Mouse (Mus musculus): ENCODE results near the gene Btf3l4.

DNA sequence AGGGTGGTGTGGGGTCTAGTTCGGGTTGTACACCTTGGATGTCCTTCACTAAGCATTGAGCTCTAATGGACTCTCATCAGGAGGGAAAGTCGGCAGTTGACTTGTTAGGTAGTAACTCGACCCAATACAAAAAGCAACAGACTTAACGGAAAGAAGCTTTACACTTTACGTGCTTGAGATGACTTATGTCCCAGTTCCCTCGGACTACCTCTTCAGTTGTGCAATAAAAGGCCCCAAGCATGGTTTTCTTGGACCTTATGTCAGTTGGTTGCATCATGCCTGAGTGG, 357 bp upstream of the Btf3l4 start:
- TF ChIP-seq ZC3H11A (IDR thresholded peaks at IDR 0.05; ENCODE audit: borderline replicate concordance, low read depth, low read length) (no peak), HCFC1 (IDR thresholded peaks at IDR 0.05; ENCODE audit: borderline replicate concordance, insufficient read depth, low read length) (no peak; the same call in 1 of the 2 replicates), MAFK (IDR thresholded peaks at IDR 0.05; ENCODE audit: insufficient read depth, low read depth, low read length) (no peak), ZNF384 (IDR thresholded peaks at IDR 0.05; ENCODE audit: low read depth, low read length) (no peak), CHD2 (IDR thresholded peaks at IDR 0.05; ENCODE audit: low read depth, low read length) (0 out of 2 replicates have a peak, but pooled peaks have one; percentile 1)
